Mouse (Mus musculus): ENCODE results near the gene Gm20388.

Gene Gm20388

DNA sequence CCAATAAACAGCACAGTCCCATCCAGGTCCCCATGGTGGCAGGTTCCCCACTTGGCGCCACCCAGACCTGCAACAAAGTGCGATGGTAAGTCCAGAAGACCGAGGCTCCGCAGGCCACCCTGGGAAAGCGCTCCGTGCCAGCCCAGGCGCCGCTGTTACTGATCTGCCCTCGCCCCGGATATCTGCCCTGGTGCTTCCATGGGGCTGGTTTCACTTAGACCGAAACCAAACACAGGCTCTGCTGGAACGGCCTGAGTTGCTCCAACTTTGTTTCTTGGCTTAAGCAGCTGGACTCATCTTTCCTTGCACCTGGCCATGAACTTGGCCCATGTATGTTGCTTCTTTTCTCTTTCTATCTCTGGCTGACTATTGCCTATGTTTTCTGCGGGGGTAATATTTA lies 2068.0 kb downstream of the Gm20388 start:
- no peak for DNase-seq

DNA sequence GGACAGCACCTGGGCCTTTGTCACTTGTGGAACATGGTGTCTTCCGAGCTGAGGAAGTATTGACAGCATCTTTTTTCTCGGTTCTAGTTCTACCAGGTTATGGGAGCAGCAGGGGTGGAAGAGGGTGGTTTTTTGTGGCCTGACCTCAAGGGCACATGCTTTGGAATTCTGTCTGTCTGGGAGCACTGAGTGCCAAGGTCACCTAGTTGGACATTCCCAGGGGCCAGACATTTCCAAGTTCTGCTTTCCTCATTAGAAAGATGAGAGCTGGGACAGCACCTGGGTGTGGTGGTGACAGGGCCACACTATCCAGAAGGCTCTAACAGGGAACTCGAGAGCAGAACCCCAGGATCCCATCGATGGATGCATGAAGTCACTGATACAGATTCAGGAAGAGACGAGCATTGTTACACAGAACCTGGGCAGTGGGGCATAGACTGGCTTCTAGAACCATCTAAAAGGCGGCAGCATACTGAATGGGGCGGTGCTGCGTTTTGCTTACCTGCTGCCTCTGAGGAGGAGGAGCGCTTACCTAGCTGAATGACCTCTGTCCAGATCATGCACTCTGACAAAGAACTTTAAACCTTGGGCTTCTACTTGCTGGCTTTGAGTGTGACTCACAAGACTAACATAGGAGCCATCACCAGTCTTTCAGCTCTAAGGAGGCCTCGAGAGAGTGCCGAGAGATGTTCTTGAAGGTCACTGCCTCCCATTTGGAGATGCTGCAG lies 2070.3 kb downstream of the Gm20388 start:
- no peak for DNase-seq

DNA sequence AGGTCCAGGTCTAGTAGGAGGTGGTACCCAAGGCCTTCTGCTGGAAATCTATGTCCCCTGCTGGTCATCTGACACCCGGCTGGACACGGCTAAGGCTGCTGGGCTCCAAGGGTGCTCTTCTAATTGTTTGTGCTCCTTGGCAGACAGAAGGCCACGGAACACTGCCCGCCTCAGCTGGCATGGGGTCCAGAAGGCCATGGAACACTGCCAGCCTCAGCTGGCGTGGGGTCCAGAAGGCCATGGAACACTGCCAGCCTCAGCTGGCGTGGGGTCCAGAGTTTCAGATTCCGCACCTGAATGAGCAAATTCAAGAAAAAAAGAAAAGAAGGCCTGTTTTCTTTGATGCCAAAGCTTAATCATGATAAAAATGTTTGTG lies 2070.9 kb downstream of the Gm20388 start:
- peak in 1 of 2 experiments; percentile 47 for DNase-seq

DNA sequence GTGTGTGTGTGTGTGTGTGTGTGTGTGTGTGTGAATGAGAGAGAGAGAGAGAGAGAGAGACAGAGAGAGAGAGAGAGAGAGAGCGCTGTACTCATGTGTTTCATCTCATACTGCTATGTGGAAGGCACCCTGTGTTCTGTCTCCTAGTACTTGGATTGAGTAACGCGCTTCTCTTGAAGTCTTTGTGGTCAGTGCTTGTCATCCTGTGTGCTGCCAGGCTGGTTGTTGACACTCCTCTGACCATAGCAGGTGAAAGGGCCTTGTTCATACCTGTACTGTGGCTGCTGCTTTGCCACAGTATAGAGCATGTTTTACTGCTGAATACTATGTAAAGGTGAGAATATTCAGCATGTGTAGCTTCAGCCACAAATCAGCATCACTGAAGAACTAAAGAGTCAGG lies 2075.0 kb downstream of the Gm20388 start:
- DNase-seq, result no peak

DNA sequence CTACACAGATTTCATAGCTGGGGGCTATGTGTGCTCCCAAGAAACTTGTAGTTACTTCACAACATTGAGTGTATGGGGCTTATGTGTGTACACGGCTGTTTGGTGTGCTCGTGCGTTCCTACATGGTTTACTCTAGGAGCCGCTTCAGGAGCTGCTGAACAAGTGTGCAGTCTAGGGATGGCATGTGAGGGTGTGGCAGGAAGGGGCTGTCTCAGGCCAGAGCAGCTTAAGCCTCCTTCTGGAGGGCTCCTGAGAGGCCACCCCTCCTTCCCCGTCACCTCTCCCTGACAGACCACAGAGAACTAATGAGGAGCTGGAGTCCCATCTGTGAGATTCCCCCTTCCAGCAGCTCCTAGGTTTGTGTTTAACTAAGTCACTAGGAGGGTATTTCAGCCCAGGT lies 2077.3 kb downstream of the Gm20388 start:
- no peak for DNase-seq

DNA sequence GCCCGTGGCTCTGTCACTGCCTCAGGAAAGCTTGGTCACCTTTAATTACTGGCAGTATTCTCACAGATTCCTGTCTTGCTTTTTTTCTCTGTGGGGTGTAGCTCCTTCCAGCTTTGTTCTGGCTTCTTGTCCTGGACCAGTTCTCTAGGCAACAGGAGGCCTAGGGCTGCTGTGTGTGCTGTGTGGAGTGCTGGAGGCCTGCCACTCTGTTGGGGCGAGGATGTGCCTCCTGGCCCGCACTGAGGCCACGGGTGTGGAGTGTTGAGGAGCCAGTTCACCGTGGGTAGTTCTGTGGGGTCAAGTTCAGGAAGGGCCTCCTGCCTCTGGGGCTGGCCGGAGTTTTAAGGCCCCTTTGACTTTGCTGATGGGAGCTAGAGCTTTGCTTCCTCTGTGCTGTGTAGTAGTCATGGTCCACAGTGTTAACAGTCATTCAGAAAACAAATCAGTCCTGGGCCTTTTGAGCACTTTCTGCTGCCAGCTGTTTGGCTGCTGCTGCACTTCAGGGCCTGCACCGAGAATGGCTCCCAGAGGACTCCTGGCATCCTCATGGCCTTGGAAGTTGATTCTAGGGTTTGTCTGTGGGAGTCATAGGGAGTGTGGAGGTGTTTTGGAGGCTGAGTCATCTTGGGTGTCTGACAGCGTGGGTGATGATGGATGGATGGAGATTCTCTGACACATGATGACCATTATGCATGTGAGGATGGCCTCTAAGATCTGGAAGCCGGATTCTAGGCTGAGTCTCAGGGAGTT lies 2080.0 kb downstream of the Gm20388 start:
- no peak for DNase-seq

DNA sequence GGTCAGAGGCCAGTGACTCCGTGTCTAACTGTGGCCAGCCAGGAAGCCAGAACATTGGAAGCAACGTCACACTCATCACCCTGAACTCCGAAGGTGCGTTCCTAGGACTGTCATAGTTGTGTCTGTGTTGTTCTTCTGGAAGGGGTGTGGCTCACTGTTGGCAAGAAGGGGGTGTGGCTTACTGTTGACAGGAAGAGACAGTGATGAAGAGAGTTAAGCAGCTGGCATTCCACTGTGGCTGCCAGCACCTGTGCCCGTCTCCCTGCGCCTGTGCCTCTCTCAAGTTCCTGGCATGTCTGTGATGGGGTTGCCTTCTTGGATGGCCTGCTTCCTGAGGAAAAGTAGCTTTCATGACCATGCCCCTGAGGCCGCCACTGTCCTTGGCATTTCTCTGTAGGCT lies 2081.0 kb downstream of the Gm20388 start:
- no peak for DNase-seq

DNA sequence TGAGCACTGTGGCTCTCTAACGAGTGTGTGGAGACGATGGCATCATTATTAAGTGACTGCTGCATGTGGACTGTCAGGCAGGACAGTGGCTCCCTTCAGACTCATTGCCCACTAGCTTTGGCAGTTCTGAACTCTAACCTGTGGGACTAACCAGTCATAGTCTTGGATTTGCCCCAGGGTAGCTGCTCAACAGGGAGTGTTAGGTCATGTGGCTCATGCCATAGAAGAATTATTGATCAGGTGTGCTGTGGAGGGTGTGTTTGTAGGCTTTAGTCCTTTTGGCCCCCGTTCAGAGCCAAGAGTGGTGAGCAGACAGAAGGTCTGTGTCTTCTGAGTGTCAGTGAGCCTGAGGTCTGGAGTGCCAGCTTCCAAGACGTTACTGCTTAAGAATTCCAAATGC lies 2082.3 kb downstream of the Gm20388 start:
- no peak for DNase-seq

DNA sequence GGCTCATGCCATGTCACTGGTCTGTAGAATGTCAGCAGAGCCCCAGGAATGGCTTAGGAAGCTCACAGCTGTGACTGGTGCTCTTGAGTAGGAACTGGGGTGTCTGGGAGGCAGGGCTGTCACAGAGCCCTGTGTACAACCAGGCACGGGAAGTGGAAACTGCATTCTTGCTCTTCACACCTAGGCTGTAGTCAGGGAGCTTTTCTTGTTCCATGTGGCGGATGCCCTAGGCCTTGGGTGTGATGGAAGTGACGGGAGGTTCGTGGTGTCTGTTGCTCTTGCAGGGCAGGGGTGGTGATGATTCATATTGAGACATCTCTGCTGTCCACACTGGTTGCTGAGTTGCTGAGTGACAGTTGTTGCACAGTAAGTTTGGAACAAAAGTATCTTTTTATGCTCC lies 2084.5 kb downstream of the Gm20388 start:
- DNase-seq, result no peak

DNA sequence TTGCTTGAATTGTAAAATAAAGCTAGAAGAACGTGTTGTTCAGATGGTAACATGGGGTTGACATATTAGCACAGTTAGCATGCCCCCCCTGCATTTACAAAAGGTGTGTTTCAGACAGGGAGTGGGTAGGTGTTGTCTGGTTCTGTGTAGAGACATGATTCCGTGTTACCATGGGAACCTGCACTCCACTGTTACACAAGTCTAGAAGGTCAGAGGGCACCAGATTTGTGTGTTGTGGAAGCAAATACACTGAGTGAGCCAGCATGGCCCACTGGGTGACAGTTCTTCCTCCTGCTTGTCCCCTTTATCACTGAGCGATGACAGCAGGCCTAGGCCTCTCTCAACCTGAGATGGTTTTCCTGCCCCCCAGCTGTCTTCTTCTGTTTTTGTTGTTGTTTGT lies 2085.3 kb downstream of the Gm20388 start:
- no peak for DNase-seq

DNA sequence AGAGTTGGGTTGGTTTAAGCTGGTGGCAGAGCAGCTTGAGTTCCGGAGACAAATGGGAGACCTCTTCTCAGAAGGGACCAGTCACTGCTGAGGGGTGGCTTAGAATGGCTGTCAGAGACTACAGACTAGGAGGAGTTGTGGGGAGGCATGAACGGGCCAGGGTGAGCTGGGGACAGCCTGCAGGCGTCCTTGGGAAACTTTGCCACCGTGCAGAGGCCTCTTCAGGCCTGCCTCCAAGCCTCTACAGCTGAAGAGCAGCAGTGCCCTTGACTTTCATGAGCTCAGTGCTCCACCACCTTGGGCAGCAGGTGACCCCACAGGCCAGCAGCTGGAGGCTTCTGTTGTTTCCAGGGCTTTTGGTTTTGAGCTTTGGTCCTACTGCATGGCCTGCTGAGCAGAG lies 2088.0 kb downstream of the Gm20388 start:
- DNase-seq, result no peak

DNA sequence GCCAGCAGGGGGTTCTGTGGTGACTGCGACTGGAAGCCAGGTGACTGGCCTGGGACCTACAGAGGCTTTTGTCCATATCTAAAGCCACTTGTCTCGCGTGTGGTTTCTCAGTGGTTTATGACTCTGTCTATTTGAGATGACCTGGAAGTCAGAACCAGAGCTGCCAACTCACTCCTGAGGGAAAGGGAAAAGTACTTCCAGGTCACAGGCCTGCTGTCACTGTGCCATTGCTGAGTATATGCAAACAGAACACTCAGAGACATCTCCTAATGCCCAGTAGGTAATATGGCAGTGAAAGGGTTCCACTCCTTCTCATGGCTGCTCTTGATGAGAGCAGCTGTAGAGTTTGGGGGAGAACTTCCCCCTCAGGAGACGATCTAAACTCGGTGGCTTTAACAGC lies 2088.6 kb downstream of the Gm20388 start:
- DNase-seq, result no peak

DNA sequence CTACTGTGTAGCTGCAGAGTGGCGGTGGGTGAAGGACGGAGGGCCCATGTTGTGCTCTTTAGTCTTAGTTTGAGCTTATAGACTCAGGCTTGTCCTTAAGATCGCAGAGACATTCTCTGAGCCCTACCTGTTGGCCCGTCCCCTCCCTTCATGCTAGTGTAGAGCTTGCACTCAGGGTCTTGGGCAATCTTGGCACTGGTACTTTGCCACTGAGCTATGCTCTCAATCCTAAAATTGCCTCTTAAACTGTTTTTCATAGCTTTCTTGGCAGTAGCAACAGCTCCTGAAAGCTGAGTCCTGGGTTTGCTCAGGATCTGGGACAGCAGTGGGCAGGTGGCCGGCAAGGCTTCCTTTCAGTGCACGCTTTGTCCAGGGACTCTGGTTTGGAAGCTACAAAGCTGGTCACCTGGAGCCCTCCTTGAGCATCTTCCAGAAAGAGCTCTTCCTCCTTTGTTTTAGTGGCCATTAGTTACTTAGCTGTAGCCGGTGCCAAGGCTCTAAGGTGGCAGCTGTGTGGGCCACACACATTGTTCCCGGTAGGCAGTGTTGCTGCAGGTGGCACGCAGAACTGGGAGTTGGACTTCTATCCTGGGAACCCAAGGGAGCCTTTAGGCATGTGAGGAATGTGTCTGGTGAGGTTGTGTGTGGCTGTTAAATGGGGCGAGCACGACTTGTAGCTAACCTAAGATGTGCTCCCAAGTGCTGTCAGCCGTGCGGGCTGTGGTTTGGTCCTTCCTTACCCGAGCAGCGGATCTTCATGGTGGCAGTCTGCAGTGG lies 2090.9 kb downstream of the Gm20388 start:
- DNase-seq, result no peak

DNA sequence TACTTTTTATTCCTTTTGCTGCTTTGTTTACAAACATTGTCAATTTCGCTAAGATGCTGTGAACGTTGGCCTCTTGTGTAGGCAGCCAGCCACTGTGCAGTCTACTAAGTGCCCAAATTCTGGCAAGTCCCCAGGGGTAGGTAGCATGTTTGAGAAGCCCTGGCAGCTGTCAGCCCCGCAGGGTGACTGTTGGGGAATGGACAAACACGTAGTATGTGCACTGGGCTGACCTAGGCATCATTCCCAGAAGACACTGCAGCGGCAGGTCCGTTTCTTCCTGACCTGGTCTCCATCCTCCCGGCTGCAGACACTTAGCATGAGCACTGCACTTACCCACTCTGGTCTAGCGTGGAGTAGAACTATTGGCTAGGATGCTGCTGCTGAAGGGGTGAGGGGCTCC lies 2093.0 kb downstream of the Gm20388 start:
- DNase-seq, result peak; percentile 69 to 73

DNA sequence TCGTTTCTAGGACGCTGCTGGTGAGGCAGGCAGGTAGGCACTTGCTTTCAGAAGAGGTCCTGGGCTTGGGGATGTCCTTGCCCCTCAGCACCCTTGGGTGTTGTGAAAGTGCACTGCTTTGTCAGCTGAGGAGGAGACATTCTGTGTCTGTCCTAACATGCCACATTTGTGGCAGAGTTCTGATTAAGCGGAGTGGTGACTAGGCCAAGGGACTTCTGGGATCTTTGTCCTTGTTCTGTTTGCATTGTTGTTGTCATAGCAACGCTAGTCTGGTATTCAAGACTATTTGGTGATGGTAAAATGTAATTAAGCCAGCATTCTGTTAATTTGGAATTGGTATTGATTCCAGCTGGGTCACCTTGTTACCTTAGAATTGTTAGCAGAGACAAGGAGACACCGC lies 2093.5 kb downstream of the Gm20388 start:
- DNase-seq, result no peak

DNA sequence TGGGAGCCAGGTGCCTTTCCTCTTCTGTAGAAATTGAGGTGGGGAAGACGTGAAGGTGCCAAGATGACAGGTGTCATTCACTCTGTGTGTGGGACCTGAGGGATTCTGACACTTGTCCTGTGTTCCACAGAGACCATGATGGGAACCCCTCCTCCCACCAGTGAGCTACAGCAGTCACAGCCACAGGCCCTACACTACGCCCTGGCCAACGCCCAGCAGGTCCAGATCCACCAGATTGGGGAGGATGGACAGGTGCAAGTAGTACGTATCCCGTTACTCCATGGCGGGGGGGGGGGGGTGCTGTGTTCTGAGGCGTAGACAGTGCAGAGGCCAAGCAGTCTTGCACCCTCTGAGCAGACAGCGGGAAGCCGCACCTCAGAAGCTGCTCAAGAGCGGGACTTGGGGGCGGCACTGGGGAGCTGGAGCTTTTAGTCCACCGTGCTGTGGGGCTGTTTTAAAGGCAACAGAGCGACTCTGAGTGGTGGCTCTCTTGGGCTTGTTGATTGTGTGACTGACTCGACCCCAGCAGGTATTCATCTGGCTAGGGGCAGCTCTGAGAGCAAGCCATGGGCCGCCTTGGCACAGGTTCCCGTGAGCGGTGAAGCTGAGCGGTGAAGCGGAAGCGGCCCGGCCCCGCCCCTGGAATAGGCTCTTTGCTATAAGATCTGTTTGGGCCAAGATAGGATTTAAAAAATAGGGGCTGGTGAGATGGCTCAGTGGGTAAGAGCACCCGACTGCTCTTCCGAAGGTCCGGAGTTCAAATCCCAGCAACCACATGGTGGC lies 2095.0 kb downstream of the Gm20388 start:
- peak; percentile 46 to 70 for DNase-seq

DNA sequence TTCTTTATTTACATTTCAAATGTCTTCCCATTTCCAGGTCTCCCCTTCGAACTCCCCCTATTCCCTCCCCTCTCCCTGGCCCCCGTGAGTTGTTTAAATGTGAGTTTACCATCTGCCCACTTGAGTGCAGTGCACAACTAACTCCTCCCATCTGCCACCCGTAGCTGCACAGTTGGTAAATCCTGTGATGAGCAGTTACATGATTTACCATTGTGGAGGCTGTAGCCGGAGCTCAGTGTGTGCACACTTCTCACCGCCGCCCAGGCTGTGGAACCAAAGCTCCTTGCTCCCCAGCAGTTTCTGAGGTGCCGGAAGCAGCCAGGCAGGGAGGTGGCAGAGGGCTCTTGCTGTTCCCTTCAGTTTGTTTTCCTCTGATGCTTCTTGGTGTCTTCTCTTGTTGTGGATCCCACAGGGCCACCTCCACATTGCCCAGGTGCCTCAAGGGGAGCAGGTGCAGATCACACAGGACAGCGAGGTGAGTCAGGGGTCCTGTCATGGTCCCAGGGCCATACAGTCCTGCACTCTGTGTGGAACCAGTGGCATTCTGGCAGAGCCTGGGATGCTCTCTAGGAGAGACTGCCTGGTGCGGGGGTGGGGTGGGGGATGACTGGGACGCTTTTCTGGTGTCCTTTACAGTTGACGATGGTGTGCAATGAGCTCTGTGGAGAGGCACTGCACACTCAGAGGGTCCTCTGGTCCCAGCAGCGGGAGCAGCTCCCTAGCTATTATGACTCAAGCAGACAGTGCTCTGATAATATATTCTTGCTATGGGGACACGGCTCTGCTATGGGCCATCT lies 2096.2 kb downstream of the Gm20388 start:
- DNase-seq, result no peak

DNA sequence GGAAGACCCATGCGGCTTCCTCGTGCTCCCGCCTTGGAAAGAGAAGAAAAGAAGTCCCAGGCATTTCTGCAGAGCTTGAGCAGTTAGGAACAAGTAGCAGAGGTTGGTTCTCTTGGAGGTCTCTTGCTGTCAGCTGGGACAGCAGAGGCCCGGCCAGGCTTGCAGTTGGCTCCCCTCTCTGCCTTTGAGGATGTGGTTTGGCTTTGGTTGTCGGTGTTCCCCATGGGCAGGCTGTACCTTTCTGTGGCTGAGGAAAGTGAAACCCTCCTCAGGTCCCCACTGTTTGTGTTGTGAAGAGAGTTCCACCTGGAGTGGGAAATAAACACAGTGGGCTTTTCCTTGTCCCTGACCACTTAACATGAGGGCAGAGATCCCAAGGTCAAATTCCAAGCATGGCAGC lies 2097.8 kb downstream of the Gm20388 start:
- DNase-seq, result no peak

DNA sequence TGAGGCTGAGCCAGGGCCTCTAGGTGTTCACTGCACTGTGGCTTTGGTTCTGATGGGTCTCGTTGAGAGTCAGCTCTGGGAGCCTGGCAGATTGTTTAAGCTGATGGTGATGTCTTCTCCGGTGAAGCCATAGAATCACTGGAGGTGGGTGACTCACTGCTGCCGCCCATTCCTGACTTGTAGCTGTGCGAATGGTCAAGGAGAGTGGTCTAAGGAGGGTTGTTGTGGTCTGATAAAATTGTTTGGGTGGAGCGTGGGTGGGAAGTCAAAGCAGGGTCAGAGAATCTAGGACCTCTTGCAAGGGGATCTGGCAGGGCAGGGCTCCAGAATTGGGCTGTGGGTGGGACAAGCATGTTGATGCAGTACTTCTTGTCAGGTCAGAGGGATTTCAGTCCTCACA lies 2100.0 kb downstream of the Gm20388 start:
- no peak for DNase-seq

DNA sequence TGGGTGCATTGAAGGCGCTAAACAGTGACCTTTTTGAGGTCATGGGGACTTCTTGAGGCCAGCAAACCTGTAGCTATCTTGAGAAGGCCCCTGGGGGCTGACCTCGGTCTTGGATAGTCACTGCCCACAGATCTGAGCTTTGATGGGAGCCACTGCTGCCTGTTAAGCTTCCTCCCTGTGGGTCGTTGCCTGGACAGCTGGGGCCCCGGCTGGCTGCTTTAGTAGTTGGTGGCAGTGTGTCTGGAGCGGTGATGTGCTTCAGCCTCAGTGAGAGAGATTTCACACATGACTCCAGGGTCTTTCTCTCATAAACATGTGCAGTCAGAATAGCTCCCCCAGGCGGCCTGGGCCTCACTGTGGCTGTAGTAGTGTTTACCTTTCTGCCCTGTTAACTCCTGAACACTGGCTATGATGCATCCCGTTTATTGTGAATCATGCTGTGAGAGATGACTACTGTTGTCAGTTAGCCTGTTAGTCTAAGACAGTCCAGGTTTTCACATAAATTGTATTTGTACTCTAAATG lies 2100.5 kb downstream of the Gm20388 start:
- peak in 1 of 2 experiments; percentile 33 for DNase-seq

DNA sequence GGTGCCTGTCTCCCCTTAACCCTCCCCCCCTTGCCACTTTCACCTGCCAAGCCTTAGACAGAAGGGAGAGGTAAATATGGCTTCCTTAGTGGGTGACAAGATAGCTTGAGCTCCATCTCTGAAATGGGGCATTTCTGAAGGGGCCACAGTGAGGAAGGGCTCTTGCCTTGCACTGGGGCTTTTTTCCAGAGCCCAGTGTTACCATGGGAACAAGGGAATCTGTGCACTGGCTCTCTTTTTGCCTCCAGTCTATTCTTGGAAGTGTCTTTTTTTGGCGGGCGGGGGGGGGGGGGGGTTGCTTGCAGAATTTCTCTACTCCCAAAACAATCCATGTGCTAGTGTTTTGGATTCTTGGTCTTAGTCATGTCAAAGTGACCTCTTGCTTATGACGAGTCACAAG lies 2104.0 kb downstream of the Gm20388 start:
- DNase-seq, result no peak
